Mouse (Mus musculus): Measurements from ENCODE around the gene Cps1. TPM values are rescaled to one million over a fixed set of nuclear protein-coding genes. Genes with fewer than 3 reads are reported as not detected.

The Cps1 gene
- not detected in 3 replicates for total RNA-seq (2017)

- no peak for ATAC-seq (replicated peaks; ENCODE audit: insufficient number of reproducible peaks, low FRiP score, low TSS enrichment, poor library complexity, severe bottlenecking)
Measured at GRCm38 (mm10) chr1:67122797-67123196, at the start of gene Cps1. Gene Cps1, plus strand, starts transcription at chr1:67123026.

- no peak for ATAC-seq (replicated peaks; ENCODE audit: insufficient number of reproducible peaks, low FRiP score, low TSS enrichment, poor library complexity, severe bottlenecking)
Measured at GRCm38 (mm10) chr1:67077739-67078138, 45.1 kb upstream of the Cps1 start.

GRCm38 (mm10) chr1:67078666-67079065, 44.2 kb upstream of the Cps1 start:
- no peak for ATAC-seq (replicated peaks; ENCODE audit: insufficient number of reproducible peaks, low FRiP score, low TSS enrichment, poor library complexity, severe bottlenecking)

GRCm38 (mm10) chr1:67079146-67079545, 43.7 kb upstream of the Cps1 start:
- ATAC-seq (replicated peaks; ENCODE audit: insufficient number of reproducible peaks, low FRiP score, low TSS enrichment, poor library complexity, severe bottlenecking): no peak

- no peak for ATAC-seq (replicated peaks; ENCODE audit: insufficient number of reproducible peaks, low FRiP score, low TSS enrichment, poor library complexity, severe bottlenecking)
Measured at GRCm38 (mm10) chr1:67092473-67092872, 30.4 kb upstream of the Cps1 start.

- no peak for ATAC-seq (replicated peaks; ENCODE audit: insufficient number of reproducible peaks, low FRiP score, low TSS enrichment, poor library complexity, severe bottlenecking)
Measured at GRCm38 (mm10) chr1:67099215-67099614, 23.6 kb upstream of the Cps1 start.

- ATAC-seq (replicated peaks; ENCODE audit: insufficient number of reproducible peaks, low FRiP score, low TSS enrichment, poor library complexity, severe bottlenecking): no peak
Measured at GRCm38 (mm10) chr1:67103476-67104248, 19.2 kb upstream of the Cps1 start.

- ATAC-seq (replicated peaks; ENCODE audit: insufficient number of reproducible peaks, low FRiP score, low TSS enrichment, poor library complexity, severe bottlenecking): no peak
Measured at GRCm38 (mm10) chr1:67111621-67112298, 11.1 kb upstream of the Cps1 start.

- ATAC-seq (replicated peaks; ENCODE audit: insufficient number of reproducible peaks, low FRiP score, low TSS enrichment, poor library complexity, severe bottlenecking): no peak
Measured at GRCm38 (mm10) chr1:67113343-67114030, 9.3 kb upstream of the Cps1 start.

GRCm38 (mm10) chr1:67116571-67116970, 6.3 kb upstream of the Cps1 start:
- ATAC-seq (replicated peaks; ENCODE audit: insufficient number of reproducible peaks, low FRiP score, low TSS enrichment, poor library complexity, severe bottlenecking): no peak

- no peak for ATAC-seq (replicated peaks; ENCODE audit: insufficient number of reproducible peaks, low FRiP score, low TSS enrichment, poor library complexity, severe bottlenecking)
Measured at GRCm38 (mm10) chr1:67117778-67118177, 5.0 kb upstream of the Cps1 start.

- ATAC-seq (replicated peaks; ENCODE audit: insufficient number of reproducible peaks, low FRiP score, low TSS enrichment, poor library complexity, severe bottlenecking): no peak
Measured at GRCm38 (mm10) chr1:67125433-67125832, 2.6 kb downstream of the Cps1 start.

- ATAC-seq (replicated peaks; ENCODE audit: insufficient number of reproducible peaks, low FRiP score, low TSS enrichment, poor library complexity, severe bottlenecking): no peak
Measured at GRCm38 (mm10) chr1:67143939-67144338, 21.1 kb downstream of the Cps1 start.

- ATAC-seq (replicated peaks; ENCODE audit: insufficient number of reproducible peaks, low FRiP score, low TSS enrichment, poor library complexity, severe bottlenecking): no peak
Measured at GRCm38 (mm10) chr1:67151246-67151645, 28.4 kb downstream of the Cps1 start.

- ATAC-seq (replicated peaks; ENCODE audit: insufficient number of reproducible peaks, low FRiP score, low TSS enrichment, poor library complexity, severe bottlenecking): no peak
Measured at GRCm38 (mm10) chr1:67167283-67167682, 44.5 kb downstream of the Cps1 start.

- no peak for ATAC-seq (replicated peaks; ENCODE audit: insufficient number of reproducible peaks, low FRiP score, low TSS enrichment, poor library complexity, severe bottlenecking)
Measured at GRCm38 (mm10) chr1:67181165-67181564, 58.3 kb downstream of the Cps1 start.

- no peak for ATAC-seq (replicated peaks; ENCODE audit: insufficient number of reproducible peaks, low FRiP score, low TSS enrichment, poor library complexity, severe bottlenecking)
Measured at GRCm38 (mm10) chr1:67182201-67182600, 59.4 kb downstream of the Cps1 start.

- ATAC-seq (replicated peaks; ENCODE audit: insufficient number of reproducible peaks, low FRiP score, low TSS enrichment, poor library complexity, severe bottlenecking): no peak
Measured at GRCm38 (mm10) chr1:67183532-67183931, 60.7 kb downstream of the Cps1 start.

- no peak for ATAC-seq (replicated peaks; ENCODE audit: insufficient number of reproducible peaks, low FRiP score, low TSS enrichment, poor library complexity, severe bottlenecking)
Measured at GRCm38 (mm10) chr1:67184134-67184533, 61.3 kb downstream of the Cps1 start.

- ATAC-seq (replicated peaks; ENCODE audit: insufficient number of reproducible peaks, low FRiP score, low TSS enrichment, poor library complexity, severe bottlenecking): no peak
Measured at GRCm38 (mm10) chr1:67197335-67197734, 74.5 kb downstream of the Cps1 start.

Measured in monocyte, adult 5-6 weeks (primary cell).